Mouse (Mus musculus): ENCODE data around the gene Elane. TPM values are rescaled to one million over a fixed set of nuclear protein-coding genes. Genes with fewer than 3 reads are reported as not detected.

Elane gene
- total and polyA plus RNA-seq, 2 experiments from 2014 or later = not detected

DNA sequence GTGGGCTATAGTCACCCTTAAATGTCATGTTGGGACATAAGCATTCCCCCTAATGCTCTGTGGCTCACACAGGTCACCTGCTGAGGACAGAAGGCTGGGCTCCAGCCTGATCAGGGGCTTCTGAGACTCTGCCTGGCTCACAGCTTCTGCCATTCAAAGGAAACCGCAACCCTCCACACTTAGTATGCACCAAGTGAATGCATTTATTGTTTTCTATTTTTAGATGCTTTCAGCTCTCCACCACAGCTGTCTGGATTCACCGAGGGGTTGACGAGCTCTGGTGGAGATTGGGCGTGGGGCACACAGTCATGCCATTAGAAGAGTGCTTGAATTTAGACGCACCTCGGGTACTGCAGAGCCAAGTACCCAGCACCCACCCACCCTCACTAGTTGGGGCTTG, 12.7 kb upstream of the Elane start:
- Histone ChIP-seq H3K36me3 (ENCODE audit: insufficient read depth) (peaks cover 13% of the 10 kb centered on the region), H3K27me3 (ENCODE audit: insufficient read depth, low read length) (no peaks in the 10 kb centered on the region), H3K4me3 (ENCODE audit: low read depth, low read length) (peak overlapping the region; percentile 54), H3K27ac (ENCODE audit: low read depth, low read length) (peak overlapping the region; percentile 93), H3K9ac (peak overlapping the region; percentile 87), H3K9me3 (ENCODE audit: low read length) (no peaks in the 10 kb centered on the region), H3K4me2 (ENCODE audit: low read depth) (peak overlapping the region; percentile 67), H3K4me1 (ENCODE audit: insufficient read depth) (no peaks in the 10 kb centered on the region)
- peak; percentile 66 for DNase-seq
- TF ChIP-seq CTCF (IDR thresholded peaks at IDR 0.05; ENCODE audit: low read depth) = no peak
- ATAC-seq = peak; percentile 25
- under 1% methylated on average over 6 of the region's 6 CpGs for WGBS

DNA sequence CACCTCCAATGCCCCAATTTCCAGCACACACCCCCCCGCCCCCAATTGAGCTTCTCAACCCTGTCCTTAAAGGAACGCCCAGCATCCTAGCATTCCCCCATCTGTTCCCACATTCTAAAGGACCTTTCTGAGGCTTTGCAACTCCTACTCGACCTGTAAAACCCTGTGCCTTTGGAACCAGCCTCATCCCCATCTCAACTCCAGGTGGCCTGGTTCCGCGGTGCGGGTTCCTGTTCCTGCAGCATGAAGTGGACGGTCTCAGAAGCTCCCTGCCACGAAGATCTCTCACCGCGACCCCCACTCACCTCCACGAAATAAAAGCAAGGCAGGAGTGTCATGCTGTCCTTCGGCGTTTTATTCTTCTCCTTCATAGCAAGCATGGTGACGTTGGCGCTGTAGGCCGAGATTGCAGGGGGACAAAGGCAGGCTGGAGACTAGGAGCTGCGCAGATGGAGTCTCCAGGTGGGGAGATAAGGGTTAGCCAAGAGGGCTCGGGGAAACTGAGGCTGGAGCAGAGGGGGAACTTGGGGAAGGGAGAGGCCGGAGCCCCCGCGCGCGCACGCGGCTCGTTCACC, 12.2 kb upstream of the Elane start:
- H3K9ac ChIP-seq = peak overlapping the region; percentile 87
- ATAC-seq (peak; percentile 32), DNase-seq (no peak)
- peak overlapping the region; percentile 67 for H3K4me2 ChIP-seq (ENCODE audit: low read depth)
- no peaks in the 10 kb centered on the region for H3K4me1 ChIP-seq (ENCODE audit: insufficient read depth)
- no peaks in the 10 kb centered on the region for H3K27me3 ChIP-seq (ENCODE audit: insufficient read depth, low read length)
- H3K4me3 ChIP-seq (ENCODE audit: low read depth, low read length) = peak overlapping the region; percentile 54
- WGBS = 3% methylated on average over 26 of the region's 26 CpGs
- no peaks in the 10 kb centered on the region for H3K9me3 ChIP-seq (ENCODE audit: low read length)
- H3K27ac ChIP-seq (ENCODE audit: low read depth, low read length) = peak overlapping the region; percentile 93
- TF ChIP-seq CTCF (IDR thresholded peaks at IDR 0.05; ENCODE audit: low read depth) = no peak
- H3K36me3 ChIP-seq (ENCODE audit: insufficient read depth) = peaks cover 13% of the 10 kb centered on the region

DNA sequence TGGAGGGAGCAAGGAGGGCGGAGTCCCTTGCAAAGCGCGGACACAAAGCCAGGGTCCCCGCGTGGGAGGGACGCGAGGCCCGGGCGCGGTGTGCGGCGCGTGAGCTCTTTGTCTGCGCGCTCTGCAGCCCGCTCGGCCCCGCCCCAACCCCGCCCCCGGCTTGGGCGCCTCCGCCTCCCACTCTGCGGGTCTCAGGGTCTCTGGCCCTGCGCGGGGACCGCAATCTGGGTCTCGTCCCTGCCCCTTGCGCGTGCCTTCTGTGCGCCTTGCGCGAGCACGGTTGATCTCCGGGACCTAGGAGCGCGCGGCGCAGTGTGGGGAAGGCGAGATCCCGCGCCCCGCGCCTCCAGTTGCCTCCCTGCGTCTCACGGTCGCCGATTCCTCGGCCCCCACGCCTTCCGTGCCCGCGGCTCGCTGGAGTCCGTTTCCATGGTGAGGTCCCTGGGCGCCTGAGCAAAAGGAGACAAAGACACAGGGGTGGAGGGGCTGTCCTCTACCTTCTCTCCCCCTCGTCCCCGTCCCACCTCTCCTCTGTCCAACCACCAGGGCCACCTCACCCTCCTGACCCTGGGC, 11.7 kb upstream of the Elane start, which contains the start of the genes Prtn3 and Plppr3:
Prtn3 (plus strand) TSS at position 187 of the 573 bp plus-strand sequence.
Plppr3 (minus strand) TSS at position 345 of the 573 bp plus-strand sequence.
- TF ChIP-seq CTCF (IDR thresholded peaks at IDR 0.05; ENCODE audit: low read depth) = no peak; the same call in 1 of the 2 replicates
- Histone ChIP-seq H3K36me3 (ENCODE audit: insufficient read depth) (peaks cover 12% of the 10 kb centered on the region), H3K27ac (ENCODE audit: low read depth, low read length) (peak within 1 kb of the TSS; percentile 93), H3K9me3 (ENCODE audit: low read length) (no peaks in the 10 kb centered on the region), H3K4me3 (ENCODE audit: low read depth, low read length) (peak within 1 kb of the TSS; percentile 54), H3K9ac (peak within 1 kb of the TSS; percentile 87), H3K4me1 (ENCODE audit: insufficient read depth) (no peaks in the 10 kb centered on the region), H3K27me3 (ENCODE audit: insufficient read depth, low read length) (no peaks in the 10 kb centered on the region), H3K4me2 (ENCODE audit: low read depth) (peak within 1 kb of the TSS; percentile 67)
- WGBS = under 1% methylated on average over 39 of the region's 57 CpGs
- peak; percentile 88 for ATAC-seq
- DNase-seq = peak; percentile 89

DNA sequence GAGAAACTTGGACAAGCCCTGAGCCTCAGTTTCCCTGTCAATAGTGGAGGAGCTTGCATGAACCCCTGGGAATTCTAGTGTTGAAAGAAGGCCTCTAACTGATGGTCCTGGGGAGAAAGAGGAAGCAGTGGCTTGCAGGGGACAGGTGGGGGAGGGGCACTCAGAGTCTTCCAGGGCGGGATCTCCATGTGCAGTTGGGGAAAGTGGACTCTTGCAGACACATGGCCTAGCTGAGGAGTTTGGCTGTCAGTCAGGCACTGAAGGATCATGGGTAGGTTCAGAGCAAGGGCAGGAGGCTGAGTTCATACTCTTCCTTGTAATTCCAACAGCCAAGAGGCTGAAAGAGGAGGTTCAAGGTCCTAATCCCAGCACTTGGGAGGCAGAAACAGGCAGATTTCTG, 8.9 kb upstream of the Elane start:
- TF ChIP-seq CTCF (IDR thresholded peaks at IDR 0.05; ENCODE audit: low read depth) = no peak
- WGBS = 60% methylated on average over 1 of the region's 1 CpGs

DNA sequence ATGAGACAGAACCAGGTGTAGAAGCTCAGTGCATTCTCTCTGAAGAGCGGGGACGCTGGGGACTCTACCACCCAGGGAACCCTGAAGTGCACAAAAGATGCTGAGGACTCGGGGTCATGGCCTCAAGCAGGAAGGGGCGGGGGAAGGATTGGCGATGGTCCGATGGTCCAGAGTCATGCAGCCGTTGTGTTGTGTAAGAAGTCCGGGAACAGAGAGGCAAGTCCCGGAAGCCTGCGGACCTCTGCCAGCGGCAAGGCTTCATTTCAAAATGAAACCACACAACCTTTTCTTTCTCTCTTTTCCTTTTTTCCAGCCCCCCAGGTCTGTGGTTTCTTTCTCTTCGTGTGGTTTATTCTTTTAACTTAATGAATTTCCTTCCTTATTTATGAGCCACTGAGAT, 8.3 kb upstream of the Elane start:
- Histone ChIP-seq H3K9ac (no peak overlapping the region), H3K4me2 (ENCODE audit: low read depth) (no peak overlapping the region), H3K27ac (ENCODE audit: low read depth, low read length) (no peak overlapping the region), H3K27me3 (ENCODE audit: insufficient read depth, low read length) (peaks cover 5% of the 10 kb centered on the region; the same call in 1 of the 2 replicates), H3K36me3 (ENCODE audit: insufficient read depth) (no peaks in the 10 kb centered on the region), H3K4me3 (ENCODE audit: low read depth, low read length) (no peak overlapping the region), H3K4me1 (ENCODE audit: insufficient read depth) (no peaks in the 10 kb centered on the region), H3K9me3 (ENCODE audit: low read length) (no peaks in the 10 kb centered on the region)
- TF ChIP-seq CTCF (IDR thresholded peaks at IDR 0.05; ENCODE audit: low read depth) = no peak
- 57% methylated on average over 12 of the region's 12 CpGs for WGBS
- ATAC-seq (no peak), DNase-seq (no peak)

More for the DNA sequence above, 8.9 kb upstream of the Elane start:
- Histone ChIP-seq H3K4me3 (ENCODE audit: low read depth, low read length) (no peak overlapping the region), H3K27ac (ENCODE audit: low read depth, low read length) (no peak overlapping the region), H3K9ac (no peak overlapping the region), H3K36me3 (ENCODE audit: insufficient read depth) (no peaks in the 10 kb centered on the region), H3K4me2 (ENCODE audit: low read depth) (no peak overlapping the region), H3K9me3 (ENCODE audit: low read length) (no peaks in the 10 kb centered on the region), H3K4me1 (ENCODE audit: insufficient read depth) (no peaks in the 10 kb centered on the region), H3K27me3 (ENCODE audit: insufficient read depth, low read length) (peaks cover 5% of the 10 kb centered on the region; the same call in 1 of the 2 replicates)
- ATAC-seq (no peak), DNase-seq (no peak)

DNA sequence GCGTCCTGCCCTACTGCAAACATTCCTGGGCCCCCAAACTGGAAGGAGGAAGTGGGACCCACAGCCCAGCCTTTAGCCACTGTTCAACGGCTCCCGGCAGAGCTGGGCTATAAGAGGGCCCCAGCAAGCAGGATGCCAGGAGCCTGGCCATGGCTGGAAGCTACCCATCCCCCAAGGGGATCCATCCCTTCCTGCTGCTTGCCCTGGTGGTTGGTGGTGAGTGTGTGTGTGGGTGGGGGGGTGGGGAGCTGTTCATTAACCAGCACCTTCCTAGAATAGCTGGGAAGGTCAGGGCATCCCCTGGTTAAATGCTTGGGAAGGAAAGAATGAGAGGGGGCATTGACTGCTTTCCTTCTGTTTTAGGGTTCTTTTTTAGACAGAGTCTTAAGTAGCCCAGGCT, 6.5 kb upstream of the Elane start:
- TF ChIP-seq CTCF (IDR thresholded peaks at IDR 0.05; ENCODE audit: low read depth) = no peak
- Histone ChIP-seq H3K27me3 (ENCODE audit: insufficient read depth, low read length) (peaks cover 5% of the 10 kb centered on the region; the same call in 1 of the 2 replicates), H3K9ac (no peak overlapping the region), H3K4me1 (ENCODE audit: insufficient read depth) (no peaks in the 10 kb centered on the region), H3K4me2 (ENCODE audit: low read depth) (no peak overlapping the region), H3K27ac (ENCODE audit: low read depth, low read length) (no peak overlapping the region), H3K36me3 (ENCODE audit: insufficient read depth) (no peaks in the 10 kb centered on the region), H3K9me3 (ENCODE audit: low read length) (no peaks in the 10 kb centered on the region), H3K4me3 (ENCODE audit: low read depth, low read length) (no peak overlapping the region)
- ATAC-seq = no peak
- 61% methylated on average over 3 of the region's 3 CpGs for WGBS
- no peak for DNase-seq

DNA sequence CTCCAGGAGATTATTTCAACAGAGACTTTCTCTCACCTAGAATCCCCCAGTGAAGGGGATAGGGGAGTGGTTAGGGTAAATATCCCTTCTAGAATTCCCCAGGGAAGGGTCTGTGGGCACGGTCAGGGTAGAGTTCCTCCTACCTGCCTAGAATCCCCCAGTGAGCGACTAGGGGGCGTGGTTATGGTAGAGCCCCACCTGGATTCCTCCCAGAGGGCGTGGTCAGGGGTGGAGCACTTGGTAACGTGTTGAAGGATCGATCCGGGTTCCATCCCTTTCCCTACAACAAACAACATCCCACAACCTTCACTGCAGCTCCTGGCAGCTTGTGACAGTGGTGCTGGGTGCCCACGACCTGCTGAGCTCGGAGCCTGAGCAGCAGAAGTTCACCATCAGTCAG, 5.3 kb upstream of the Elane start:
- H3K4me1 ChIP-seq (ENCODE audit: insufficient read depth) = no peaks in the 10 kb centered on the region
- no peak overlapping the region for H3K4me3 ChIP-seq (ENCODE audit: low read depth, low read length)
- 29% methylated on average over 9 of the region's 9 CpGs for WGBS
- H3K9ac ChIP-seq = no peak overlapping the region
- no peak for DNase-seq
- H3K36me3 ChIP-seq (ENCODE audit: insufficient read depth) = no peaks in the 10 kb centered on the region
- H3K9me3 ChIP-seq (ENCODE audit: low read length) = no peaks in the 10 kb centered on the region
- no peak overlapping the region for H3K27ac ChIP-seq (ENCODE audit: low read depth, low read length)
- no peak overlapping the region for H3K4me2 ChIP-seq (ENCODE audit: low read depth)
- TF ChIP-seq CTCF (IDR thresholded peaks at IDR 0.05; ENCODE audit: low read depth) = no peak
- ATAC-seq = no peak
- peaks cover 5% of the 10 kb centered on the region; the same call in 1 of the 2 replicates for H3K27me3 ChIP-seq (ENCODE audit: insufficient read depth, low read length)
